Mouse (Mus musculus) liver, adult 2 months (tissue): ENCODE results near the gene Mxra7. TPM values are rescaled to one million over a fixed set of nuclear protein-coding genes. Genes with fewer than 3 reads are reported as not detected.

Experiments used
- DNase-seq: peaks from one replicate; pipeline ENCODE4 v3.0.0-alpha.2; 2011; ENCODE audit warnings: low read depth, low spot score; ENCODE audit errors: extremely low read depth
- H3K27ac ChIP-seq: fragments of 200-500 bp; replicated peaks from 2 replicates; pipeline ENCODE4 v1.5.1; 2012; ENCODE audit warnings: low read depth, mild to moderate bottlenecking, control low read depth, inconsistent platforms, low read length; ENCODE audit not compliant: insufficient read depth
- H3K27me3 ChIP-seq: fragments of 200-500 bp; 2 replicates; pipeline ENCODE4 v1.6.1; 2012; ENCODE audit warnings: mild to moderate bottlenecking, moderate library complexity, low read length, inconsistent platforms; ENCODE audit not compliant: control insufficient read depth, insufficient read depth
- H3K36me3 ChIP-seq: fragments of 200-500 bp; 2 replicates; pipeline ENCODE4 v1.6.1; 2012; ENCODE audit warnings: low read length, inconsistent platforms; ENCODE audit not compliant: control insufficient read depth, insufficient read depth
- H3K4me1 ChIP-seq: fragments of 200-500 bp; 2 replicates; pipeline ENCODE4 v1.6.1; 2011; ENCODE audit warnings: low read length; ENCODE audit not compliant: control insufficient read depth, insufficient read depth
- H3K4me3 ChIP-seq: fragments of 200-500 bp; 2 replicates; pipeline ENCODE4 v1.5.1; 2011; ENCODE audit warnings: low read depth, mild to moderate bottlenecking, control low read depth, low read length, moderate library complexity; ENCODE audit not compliant: insufficient read depth
- H3K79me2 ChIP-seq: fragments of 200-500 bp; 2 replicates; pipeline ENCODE4 v1.6.1; 2012; ENCODE audit warnings: inconsistent platforms, mild to moderate bottlenecking, low read length, moderate library complexity; ENCODE audit not compliant: control insufficient read depth, insufficient read depth
- H3K9ac ChIP-seq: fragments of 200-500 bp; 2 replicates; pipeline ENCODE4 v1.6.1; 2012; ENCODE audit warnings: low read depth, mild to moderate bottlenecking, control low read depth, inconsistent platforms, low read length
- CTCF ChIP-seq: fragments of 200-500 bp; IDR thresholded peaks from 2 replicates; pipeline ENCODE4 v1.5.1; 2011; ENCODE audit warnings: low read depth, low read length, control low read depth
- POLR2A ChIP-seq: fragments of 200-500 bp; IDR thresholded peaks from 2 replicates; pipeline ENCODE4 v1.6.1; 2011; ENCODE audit warnings: low read length, control low read depth; ENCODE audit not compliant: insufficient read depth; ENCODE audit errors: extremely low read depth
- WGBS: fragments of 180-500 bp; shearing (Covaris S2); methylation state at CpG from one replicate; pipeline ENCODE4 v1.1.7; 2018; 5-methylcytosine and 5-hydroxymethylcytosine counted together
- polyA plus RNA-seq: library from polyadenylated mRNA; depleted of rRNA; stranded (reverse); fragments of >200 nt; gene quantifications from 2 replicates; pipeline ENCODE4 v1.2.3, GENCODE M21; 2012
- total RNA-seq: library from RNA; depleted of rRNA; stranded (reverse); fragments of >200 nt; gene quantifications from 2 replicates; pipeline ENCODE4 v1.2.3, GENCODE M21; 2014

Gene Mxra7
- total and polyA plus RNA-seq, 2 experiments, result 1.4 to 3.4 TPM

DNA sequence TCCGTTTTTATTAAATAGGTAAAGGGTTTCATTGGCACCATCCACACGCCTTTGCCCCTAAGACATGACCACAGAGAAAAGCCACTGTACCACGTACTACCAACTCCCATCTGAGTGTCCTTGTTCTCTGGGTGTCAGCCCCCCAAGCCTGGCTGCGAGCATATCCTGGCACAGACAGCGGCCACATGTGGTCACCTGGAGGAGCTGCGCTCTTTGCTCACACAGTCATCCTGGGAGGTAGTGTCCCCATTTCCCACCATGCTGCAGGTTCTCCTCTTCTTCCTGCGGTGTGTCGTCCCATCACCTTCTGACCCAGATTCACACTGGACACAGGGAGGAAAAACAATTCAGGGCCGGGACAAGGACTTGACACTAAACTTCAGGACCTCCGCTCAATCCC is 9.6 kb upstream of the Mxra7 start:
- no peak overlapping the region for H3K9ac ChIP-seq
- H3K27me3 ChIP-seq, result no peaks in the 10 kb centered on the region
- no peak for TF ChIP-seq CTCF
- TF ChIP-seq POLR2A, result no peak
- DNase-seq, result no peak
- H3K36me3 ChIP-seq, result peaks cover 36% of the 10 kb centered on the region
- peaks cover 11% of the 10 kb centered on the region for H3K4me1 ChIP-seq
- H3K27ac ChIP-seq, result no peak overlapping the region
- H3K4me3 ChIP-seq, result no peak overlapping the region
- 95% methylated on average over 10 of the region's 10 CpGs for WGBS
- H3K79me2 ChIP-seq, result peaks cover 3% of the 10 kb centered on the region; the same call in 1 of the 2 replicates

DNA sequence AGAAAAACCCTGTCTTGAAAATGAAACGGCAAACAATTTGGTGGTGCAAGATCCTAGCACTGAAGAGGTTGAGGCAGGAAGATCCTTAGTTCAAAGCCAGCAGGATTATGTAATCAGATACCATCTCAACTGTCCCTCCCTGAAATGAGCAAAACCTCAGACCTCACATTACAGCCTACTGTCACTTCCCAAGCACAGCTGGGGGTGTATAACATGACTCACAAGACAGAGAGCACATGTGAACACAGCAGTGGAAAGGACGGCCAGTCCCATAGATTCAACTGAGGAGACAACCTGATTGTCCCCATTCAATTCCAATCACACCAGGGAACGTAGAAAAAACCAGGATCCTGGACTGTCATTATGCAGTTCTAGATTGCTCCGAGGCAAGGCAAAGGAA is 8.4 kb upstream of the Mxra7 start:
- no peak for DNase-seq
- Histone ChIP-seq H3K4me1 (peaks cover 8% of the 10 kb centered on the region; the same call in 1 of the 2 replicates), H3K4me3 (no peak overlapping the region), H3K36me3 (peaks cover 36% of the 10 kb centered on the region), H3K27ac (no peak overlapping the region), H3K79me2 (peaks cover 3% of the 10 kb centered on the region; the same call in 1 of the 2 replicates), H3K9ac (no peak overlapping the region), H3K27me3 (no peaks in the 10 kb centered on the region)
- 91% methylated on average over 4 of the region's 4 CpGs for WGBS
- TF ChIP-seq POLR2A (no peak), CTCF (no peak)

DNA sequence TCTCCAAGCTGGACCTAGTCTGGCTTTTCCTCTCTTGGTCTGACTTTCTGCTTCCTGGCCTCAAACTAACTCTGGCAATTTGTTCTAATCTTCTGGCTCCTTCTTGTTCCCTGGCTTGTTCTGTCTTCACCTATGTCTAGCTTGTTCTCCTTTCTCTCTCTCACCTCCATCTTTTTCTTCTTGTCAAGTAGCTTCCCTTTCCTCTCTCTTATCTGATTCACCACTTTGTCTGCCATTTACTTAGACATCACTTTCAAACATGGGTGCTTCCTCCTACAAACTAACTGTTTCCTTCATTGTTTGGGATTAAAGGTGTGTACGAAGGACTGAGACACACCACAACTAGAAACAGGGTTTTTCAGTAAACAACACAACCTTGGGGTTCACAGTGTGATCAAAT is 7.1 kb upstream of the Mxra7 start:
- Histone ChIP-seq H3K79me2 (no peaks in the 10 kb centered on the region), H3K27me3 (no peaks in the 10 kb centered on the region), H3K9ac (no peak overlapping the region), H3K4me3 (no peak overlapping the region), H3K27ac (no peak overlapping the region), H3K36me3 (peaks cover 28% of the 10 kb centered on the region), H3K4me1 (no peaks in the 10 kb centered on the region)
- TF ChIP-seq POLR2A (no peak), CTCF (no peak)
- 95% methylated on average over 1 of the region's 1 CpGs for WGBS
- DNase-seq, result no peak

DNA sequence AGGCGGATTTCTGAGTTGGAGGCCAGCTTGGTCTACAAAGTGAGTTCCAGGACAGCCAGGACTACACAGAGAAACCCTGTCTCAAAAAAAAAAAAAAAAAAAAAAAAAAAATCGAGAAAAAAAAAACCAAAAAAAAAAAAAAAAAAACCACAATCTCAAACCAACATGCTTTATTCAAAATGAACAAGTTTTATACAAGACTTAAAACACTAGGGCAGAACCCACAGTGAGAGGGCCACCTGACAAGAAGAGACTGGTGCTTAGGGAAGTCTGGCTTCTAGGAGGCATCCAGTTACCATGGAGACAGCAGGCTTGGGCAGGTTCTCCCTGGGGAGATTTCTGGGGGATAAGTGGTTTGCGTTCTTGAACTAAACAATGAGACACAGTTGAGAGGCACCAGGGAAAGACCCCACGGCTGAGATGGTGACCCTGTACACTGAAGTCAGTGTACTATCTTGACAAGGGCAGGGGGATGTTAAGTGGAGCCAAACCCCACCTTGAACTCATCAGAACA is 4.4 kb upstream of the Mxra7 start:
- H3K4me3 ChIP-seq, result no peak overlapping the region
- WGBS, result 92% methylated on average over 3 of the region's 4 CpGs
- no peak overlapping the region for H3K9ac ChIP-seq
- H3K27ac ChIP-seq, result no peak overlapping the region
- TF ChIP-seq POLR2A, result no peak
- TF ChIP-seq CTCF, result no peak
- no peaks in the 10 kb centered on the region for H3K79me2 ChIP-seq
- no peak for DNase-seq
- H3K4me1 ChIP-seq, result no peaks in the 10 kb centered on the region; the same call in 1 of the 2 replicates
- H3K36me3 ChIP-seq, result peaks cover 13% of the 10 kb centered on the region
- H3K27me3 ChIP-seq, result no peaks in the 10 kb centered on the region

DNA sequence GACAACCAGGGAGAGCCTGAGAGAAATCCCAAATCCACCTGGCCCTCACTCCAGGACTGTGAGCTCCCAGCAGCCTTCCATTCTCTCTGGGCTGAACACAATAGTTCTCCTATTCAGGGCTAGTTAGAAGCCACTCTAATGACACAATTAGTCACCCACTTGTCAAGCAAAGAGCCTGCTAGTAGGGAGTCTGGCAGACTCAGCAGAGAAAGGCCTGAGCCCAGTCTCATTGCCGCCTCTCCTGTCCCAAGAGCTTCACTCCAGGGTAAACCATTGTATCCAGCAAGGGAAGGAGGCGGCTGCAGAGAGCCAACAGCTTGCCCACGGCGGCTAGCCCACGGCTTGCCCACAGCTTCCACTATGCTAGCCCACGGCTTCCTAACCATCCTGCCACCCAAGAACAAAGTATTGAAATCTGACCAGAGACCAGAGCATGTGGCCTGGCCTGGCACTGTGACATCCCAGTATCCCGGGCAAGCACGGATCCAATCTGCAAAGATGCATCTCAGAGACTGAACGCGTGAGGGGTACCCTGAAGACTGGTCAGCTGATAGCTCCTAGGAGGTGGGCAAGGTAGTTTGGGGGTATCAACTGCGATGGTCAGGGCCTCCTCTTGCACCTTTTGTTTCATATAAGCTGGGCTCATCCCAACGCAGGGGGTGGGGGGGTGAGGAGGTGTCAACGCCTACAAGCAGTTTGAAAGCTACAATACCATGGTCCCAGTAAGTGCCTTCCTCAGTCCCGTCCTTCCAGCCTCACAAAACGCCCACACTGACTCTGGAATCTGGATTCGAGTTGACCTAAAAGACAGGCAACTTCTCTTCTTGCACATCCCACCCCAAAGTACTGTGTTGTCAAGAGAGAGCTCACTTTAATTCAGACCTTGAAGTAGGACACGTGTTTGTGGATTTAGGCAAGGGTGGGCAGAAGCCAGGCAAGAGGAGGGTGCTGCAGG is 1.0 kb downstream of the Mxra7 start:
- H3K4me3 ChIP-seq, result peak overlapping the region; percentile 57; the same call in 1 of the 2 replicates
- no peak overlapping the region for H3K27ac ChIP-seq
- H3K9ac ChIP-seq, result 0 out of 2 replicates have a peak overlapping the region, but pooled peaks have one; percentile 61
- no peaks in the 10 kb centered on the region for H3K27me3 ChIP-seq
- H3K4me1 ChIP-seq, result no peaks in the 10 kb centered on the region; the same call in 1 of the 2 replicates
- H3K36me3 ChIP-seq, result no peaks in the 10 kb centered on the region
- no peaks in the 10 kb centered on the region for H3K79me2 ChIP-seq
- WGBS, result 65% methylated on average over 17 of the region's 17 CpGs
- DNase-seq, result no peak
- TF ChIP-seq POLR2A (no peak), CTCF (no peak)
